Mouse (Mus musculus) heart, adult 9 months (tissue): ENCODE data around the gene Hmg20a.

Source experiments
- DNase-seq, 2 experiments: peaks; one replicate each; pipeline ENCODE4 v3.0.0; 2022; ENCODE audit warnings: low spot score in 2 of 2

Hmg20a gene

GRCm38 (mm10) chr9:56496567-56496966 is 78.2 kb downstream of the Hmg20a start:
- DNase-seq, result no peak

DNA sequence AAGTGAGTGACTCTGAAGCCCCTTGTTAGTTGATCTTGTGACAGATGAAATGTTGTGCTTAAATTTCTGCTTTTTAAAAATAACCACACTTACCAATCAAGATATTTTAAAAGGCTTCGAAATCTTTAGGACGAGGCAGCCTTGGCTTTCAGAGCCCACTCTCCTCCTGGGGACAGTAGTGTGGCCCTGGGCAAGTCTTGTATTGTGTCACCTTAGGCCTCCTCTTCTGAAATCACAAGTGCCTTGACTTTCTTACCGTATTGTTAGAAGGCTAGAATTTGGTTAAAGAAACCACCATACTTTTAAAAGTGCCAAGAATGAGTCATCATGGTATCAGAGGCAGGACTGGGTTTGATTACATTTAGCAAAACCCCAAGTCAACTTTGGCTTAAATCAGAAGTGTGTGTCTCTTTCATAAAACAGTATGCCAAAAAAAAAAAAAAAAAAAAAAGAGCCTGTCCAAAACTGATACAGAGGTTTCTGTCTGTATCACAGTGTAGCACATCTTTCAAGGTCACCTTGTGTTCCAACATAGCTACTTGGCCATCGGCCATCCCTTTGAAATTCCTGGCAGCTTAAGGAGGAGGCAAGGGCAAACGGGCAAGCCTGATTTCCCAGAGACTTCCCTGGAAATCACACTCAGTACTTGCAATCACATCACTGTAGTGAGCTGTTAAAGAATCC is 78.9 kb downstream of the Hmg20a start:
- peak; percentile 56 to 71 for DNase-seq

DNA sequence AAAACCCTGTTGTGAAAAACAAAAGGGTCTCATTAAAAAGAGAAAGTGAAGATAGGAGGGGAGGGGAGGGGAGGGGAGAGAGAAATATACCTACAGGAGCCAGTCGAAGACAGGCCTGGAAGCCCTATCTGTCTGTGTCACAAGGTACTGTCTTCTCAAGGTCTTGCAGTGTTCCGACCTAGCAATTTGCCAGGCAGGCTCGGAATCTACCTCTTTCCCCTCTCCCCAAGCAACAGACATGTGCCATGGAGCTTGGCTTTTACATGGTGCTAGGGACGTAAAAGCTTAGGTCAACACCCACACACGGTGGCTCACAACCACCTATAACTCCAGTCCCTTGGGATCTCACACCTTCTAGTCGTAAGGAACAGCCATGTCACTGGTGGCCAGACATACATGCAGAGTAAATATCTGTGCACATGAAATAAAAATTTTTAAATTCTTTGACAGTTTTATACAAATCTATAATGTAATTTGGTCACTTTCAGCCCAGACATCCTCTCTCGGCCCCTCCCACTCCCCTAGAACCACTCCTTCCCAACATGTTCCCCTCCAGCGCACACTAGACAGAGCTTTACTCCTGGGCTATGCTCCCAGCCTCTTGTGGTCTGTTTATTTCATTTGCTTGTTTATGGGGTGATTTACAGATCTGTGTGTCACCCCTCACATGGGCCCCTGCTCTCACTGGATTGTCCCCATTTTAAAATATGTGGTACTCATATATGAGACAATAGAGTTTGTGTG is 81.1 kb downstream of the Hmg20a start:
- DNase-seq, result no peak

GRCm38 (mm10) chr9:56500893-56501590 is 82.6 kb downstream of the Hmg20a start:
- no peak for DNase-seq

DNA sequence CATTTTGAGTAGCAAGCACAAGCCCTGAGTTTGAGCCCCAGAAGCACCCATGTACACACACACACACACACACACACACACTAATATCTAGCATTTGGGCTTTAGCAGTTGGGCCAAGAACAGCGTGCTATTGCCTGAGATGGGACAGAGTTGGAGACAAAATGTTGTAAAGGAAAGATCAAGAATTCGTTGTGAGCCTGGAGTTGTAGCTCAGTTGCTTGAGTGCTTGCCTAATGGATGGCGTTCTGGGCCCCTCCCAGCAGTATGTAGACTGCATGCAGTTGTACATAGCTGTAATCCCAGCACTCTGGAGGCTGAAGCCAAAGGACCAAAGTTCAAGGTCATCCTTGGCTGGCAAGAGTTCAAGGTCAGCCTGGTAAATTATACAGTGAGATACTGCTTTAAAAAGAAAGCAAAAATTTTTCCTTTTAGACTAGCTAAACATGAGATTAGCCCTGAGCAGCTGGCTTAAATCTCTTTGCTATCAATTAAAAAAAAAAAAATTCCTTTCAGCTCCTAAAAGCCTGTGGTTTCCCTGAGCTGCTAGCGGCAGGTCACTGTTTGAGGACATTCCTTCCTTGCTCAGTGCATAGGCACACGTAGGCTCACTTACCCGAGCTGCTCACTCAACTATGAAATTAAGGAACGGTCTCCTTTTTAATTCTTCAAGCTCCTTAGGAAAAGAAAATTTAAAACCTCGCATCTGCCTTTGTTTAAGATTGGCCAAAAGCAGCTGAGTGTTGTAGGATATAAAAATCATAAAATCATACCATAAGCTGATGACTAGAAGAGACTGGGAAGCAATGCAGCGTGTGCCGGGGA is 83.5 kb downstream of the Hmg20a start:
- DNase-seq, result peak in 1 of 2 experiments; percentile 32

- peak; percentile 61 to 85 for DNase-seq
Observed at GRCm38 (mm10) chr9:56502543-56502971, 84.1 kb downstream of the Hmg20a start.

GRCm38 (mm10) chr9:56503621-56504500 is 85.5 kb downstream of the Hmg20a start:
- DNase-seq, result peak; percentile 50 to 65

DNA sequence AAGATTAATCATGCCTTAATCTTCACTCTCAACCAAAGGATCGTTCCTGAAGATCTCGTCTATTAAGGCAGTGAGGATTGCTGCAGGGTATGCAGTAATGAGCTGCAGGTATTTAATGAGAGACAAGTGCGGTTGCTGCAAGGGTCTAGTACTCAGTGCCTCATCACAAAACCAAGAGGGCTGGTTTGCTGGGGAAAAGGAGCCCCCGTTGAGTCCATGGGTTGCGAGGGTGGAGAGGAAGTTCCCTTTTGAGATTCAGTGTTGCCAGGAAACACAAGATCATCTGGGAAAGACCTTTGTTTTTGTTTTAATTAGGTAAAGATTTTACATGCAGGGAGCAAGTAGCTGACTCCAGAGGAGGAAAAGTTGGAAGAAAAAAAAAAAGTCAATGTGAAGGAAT is 86.1 kb downstream of the Hmg20a start:
- DNase-seq, result no peak

- DNase-seq, result peak; percentile 73 to 89
Observed at GRCm38 (mm10) chr9:56505083-56505792, 86.8 kb downstream of the Hmg20a start.

GRCm38 (mm10) chr9:56505793-56506755 is 87.7 kb downstream of the Hmg20a start:
- DNase-seq, result peak; percentile 95

GRCm38 (mm10) chr9:56506931-56507681 is 88.7 kb downstream of the Hmg20a start:
- DNase-seq, result peak; percentile 67 to 73

DNA sequence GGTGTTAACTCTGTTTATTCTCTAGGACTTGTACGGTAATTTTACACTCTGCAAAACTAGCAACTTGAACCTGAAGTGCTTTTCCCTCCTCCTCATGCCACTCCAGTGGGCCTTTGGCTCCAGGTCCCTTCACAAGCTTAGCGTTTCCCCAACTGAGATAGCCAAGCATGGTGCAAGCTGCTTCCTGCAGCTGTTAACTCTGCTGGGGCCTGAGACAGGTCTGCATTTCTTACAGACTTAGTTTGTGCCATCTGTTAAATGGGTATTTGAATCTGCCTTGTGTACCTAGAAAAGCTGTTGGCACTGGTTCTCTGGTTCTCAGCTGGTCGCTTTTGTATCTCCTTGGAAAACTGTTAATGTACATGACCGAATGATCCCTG is 89.3 kb downstream of the Hmg20a start:
- DNase-seq, result no peak

GRCm38 (mm10) chr9:56508835-56509451 is 90.5 kb downstream of the Hmg20a start:
- peak; percentile 59 to 60 for DNase-seq

- DNase-seq, result no peak
Observed at GRCm38 (mm10) chr9:56510281-56510680, 91.9 kb downstream of the Hmg20a start.

GRCm38 (mm10) chr9:56512486-56512885 is 94.1 kb downstream of the Hmg20a start:
- no peak for DNase-seq

DNA sequence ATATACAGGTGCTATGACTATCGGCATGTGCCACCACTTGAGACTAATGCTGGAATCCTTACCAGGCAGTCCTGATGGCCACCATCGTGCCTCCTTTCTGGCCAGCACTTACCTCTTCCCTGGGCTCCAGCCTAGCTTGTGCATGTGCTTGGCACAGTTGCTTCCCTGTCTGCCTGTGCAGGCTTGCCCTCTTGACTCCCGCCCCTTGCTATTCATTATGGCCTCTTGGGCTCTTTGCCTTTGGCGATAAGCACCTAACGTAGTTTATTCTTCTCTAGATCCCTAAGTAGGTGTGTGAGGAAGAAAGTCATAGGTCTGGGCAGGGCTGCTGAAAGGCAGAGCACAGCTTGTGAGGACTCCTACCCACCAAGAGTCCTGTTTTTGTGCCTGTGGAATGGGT is 96.7 kb downstream of the Hmg20a start:
- DNase-seq, result no peak

GRCm38 (mm10) chr9:56516219-56516618 is 97.8 kb downstream of the Hmg20a start:
- DNase-seq, result no peak
